Mouse (Mus musculus): Measurements from ENCODE around the gene Gm136. TPM values are rescaled to one million over a fixed set of nuclear protein-coding genes. Genes with fewer than 3 reads are reported as not detected.

Gene Gm136
- not detected in 2 replicates for polyA plus RNA-seq (2012)

- no peaks in the 10 kb centered on the region for H3K9me3 ChIP-seq (ENCODE audit: control insufficient read depth, low read length)
- TF ChIP-seq TAL1 (IDR thresholded peaks at IDR 0.05; ENCODE audit: low read length) (no peak), GATA1 (IDR thresholded peaks at IDR 0.05; ENCODE audit: low read length) (no peak)
Observed at GRCm38 (mm10) chr4:34756163-34756562, at the start of gene Gm136. Gm136 (minus strand) TSS chr4:34756263.

GRCm38 (mm10) chr4:34801166-34802034 is 45.3 kb upstream of the Gm136 start:
- H3K27me3 ChIP-seq (ENCODE audit: control insufficient read depth) = no peaks in the 10 kb centered on the region
- peaks cover 18% of the 10 kb centered on the region for H3K36me3 ChIP-seq (ENCODE audit: control insufficient read depth)
- H3K9me3 ChIP-seq (ENCODE audit: control insufficient read depth, low read length) = no peaks in the 10 kb centered on the region
- no peaks in the 10 kb centered on the region for H3K4me1 ChIP-seq (ENCODE audit: control insufficient read depth)
- H3K4me3 ChIP-seq (replicated peaks) = no peak overlapping the region
- TF ChIP-seq GATA1 (IDR thresholded peaks at IDR 0.05; ENCODE audit: low read length) (no peak), TAL1 (IDR thresholded peaks at IDR 0.05; ENCODE audit: low read length) (no peak)

More at GRCm38 (mm10) chr4:34756163-34756562, at the start of gene Gm136:
- Histone ChIP-seq H3K4me1 (ENCODE audit: control insufficient read depth) (no peaks in the 10 kb centered on the region), H3K4me3 (replicated peaks) (no peak within 1 kb of the TSS), H3K27me3 (ENCODE audit: control insufficient read depth) (no peaks in the 10 kb centered on the region), H3K36me3 (ENCODE audit: control insufficient read depth) (no peaks in the 10 kb centered on the region)

- no peaks in the 10 kb centered on the region for H3K27me3 ChIP-seq (ENCODE audit: control insufficient read depth)
- H3K36me3 ChIP-seq (ENCODE audit: control insufficient read depth) = peaks cover 4% of the 10 kb centered on the region; the same call in 1 of the 2 replicates
- H3K4me3 ChIP-seq (replicated peaks) = no peak overlapping the region
- H3K4me1 ChIP-seq (ENCODE audit: control insufficient read depth) = no peaks in the 10 kb centered on the region
- TF ChIP-seq TAL1 (IDR thresholded peaks at IDR 0.05; ENCODE audit: low read length) (no peak), GATA1 (IDR thresholded peaks at IDR 0.05; ENCODE audit: low read length) (no peak)
- no peaks in the 10 kb centered on the region for H3K9me3 ChIP-seq (ENCODE audit: control insufficient read depth, low read length)
Observed at GRCm38 (mm10) chr4:34798005-34798404, 41.9 kb upstream of the Gm136 start.

- Histone ChIP-seq H3K4me1 (ENCODE audit: control insufficient read depth) (no peaks in the 10 kb centered on the region), H3K4me3 (replicated peaks) (no peak overlapping the region), H3K36me3 (ENCODE audit: control insufficient read depth) (peaks cover 4% of the 10 kb centered on the region; the same call in 1 of the 2 replicates), H3K9me3 (ENCODE audit: control insufficient read depth, low read length) (no peaks in the 10 kb centered on the region), H3K27me3 (ENCODE audit: control insufficient read depth) (no peaks in the 10 kb centered on the region)
- TF ChIP-seq GATA1 (IDR thresholded peaks at IDR 0.05; ENCODE audit: low read length) (no peak), TAL1 (IDR thresholded peaks at IDR 0.05; ENCODE audit: low read length) (no peak)
Observed at GRCm38 (mm10) chr4:34797294-34797983, 41.4 kb upstream of the Gm136 start.

GRCm38 (mm10) chr4:34796294-34796693 is 40.2 kb upstream of the Gm136 start:
- no peak overlapping the region for H3K4me3 ChIP-seq (replicated peaks)
- H3K27me3 ChIP-seq (ENCODE audit: control insufficient read depth) = no peaks in the 10 kb centered on the region
- TF ChIP-seq GATA1 (IDR thresholded peaks at IDR 0.05; ENCODE audit: low read length) = no peak
- H3K36me3 ChIP-seq (ENCODE audit: control insufficient read depth) = no peaks in the 10 kb centered on the region
- no peaks in the 10 kb centered on the region for H3K9me3 ChIP-seq (ENCODE audit: control insufficient read depth, low read length)
- H3K4me1 ChIP-seq (ENCODE audit: control insufficient read depth) = no peaks in the 10 kb centered on the region

- TF ChIP-seq GATA1 (IDR thresholded peaks at IDR 0.05; ENCODE audit: low read length) (no peak), TAL1 (IDR thresholded peaks at IDR 0.05; ENCODE audit: low read length) (no peak)
- Histone ChIP-seq H3K9me3 (ENCODE audit: control insufficient read depth, low read length) (no peaks in the 10 kb centered on the region), H3K4me3 (replicated peaks) (no peak overlapping the region), H3K36me3 (ENCODE audit: control insufficient read depth) (no peaks in the 10 kb centered on the region), H3K27me3 (ENCODE audit: control insufficient read depth) (no peaks in the 10 kb centered on the region), H3K4me1 (ENCODE audit: control insufficient read depth) (no peaks in the 10 kb centered on the region)
Observed at GRCm38 (mm10) chr4:34786476-34786875, 30.4 kb upstream of the Gm136 start.

- no peak for TF ChIP-seq GATA1 (IDR thresholded peaks at IDR 0.05; ENCODE audit: low read length)
- TF ChIP-seq TAL1 (IDR thresholded peaks at IDR 0.05; ENCODE audit: low read length) = no peak
- Histone ChIP-seq H3K9me3 (ENCODE audit: control insufficient read depth, low read length) (no peaks in the 10 kb centered on the region), H3K4me3 (replicated peaks) (no peak overlapping the region), H3K4me1 (ENCODE audit: control insufficient read depth) (no peaks in the 10 kb centered on the region), H3K27me3 (ENCODE audit: control insufficient read depth) (no peaks in the 10 kb centered on the region), H3K36me3 (ENCODE audit: control insufficient read depth) (no peaks in the 10 kb centered on the region)
Observed at GRCm38 (mm10) chr4:34785646-34786045, 29.6 kb upstream of the Gm136 start.

GRCm38 (mm10) chr4:34784865-34785264 is 28.8 kb upstream of the Gm136 start:
- H3K36me3 ChIP-seq (ENCODE audit: control insufficient read depth) = no peaks in the 10 kb centered on the region
- no peaks in the 10 kb centered on the region for H3K4me1 ChIP-seq (ENCODE audit: control insufficient read depth)
- H3K27me3 ChIP-seq (ENCODE audit: control insufficient read depth) = no peaks in the 10 kb centered on the region
- H3K9me3 ChIP-seq (ENCODE audit: control insufficient read depth, low read length) = no peaks in the 10 kb centered on the region
- no peak overlapping the region for H3K4me3 ChIP-seq (replicated peaks)
- TF ChIP-seq TAL1 (IDR thresholded peaks at IDR 0.05; ENCODE audit: low read length) (no peak), GATA1 (IDR thresholded peaks at IDR 0.05; ENCODE audit: low read length) (no peak)

GRCm38 (mm10) chr4:34782730-34783129 is 26.7 kb upstream of the Gm136 start:
- no peaks in the 10 kb centered on the region for H3K9me3 ChIP-seq (ENCODE audit: control insufficient read depth, low read length)
- H3K36me3 ChIP-seq (ENCODE audit: control insufficient read depth) = no peaks in the 10 kb centered on the region
- H3K27me3 ChIP-seq (ENCODE audit: control insufficient read depth) = no peaks in the 10 kb centered on the region
- TF ChIP-seq GATA1 (IDR thresholded peaks at IDR 0.05; ENCODE audit: low read length) = no peak
- no peak for TF ChIP-seq TAL1 (IDR thresholded peaks at IDR 0.05; ENCODE audit: low read length)
- peaks cover 5% of the 10 kb centered on the region for H3K4me1 ChIP-seq (ENCODE audit: control insufficient read depth)
- H3K4me3 ChIP-seq (replicated peaks) = no peak overlapping the region

Data from erythroblast, embryonic 14.5 days (primary cell).